In genomic region chr4:109406054-109406485, GRCm38 (mm10) we compare ENCODE assay signal across 1 mouse cellular context.
A peak's percentile ranks its signal among the peaks of the same experiment; 100 is the strongest.
TF ChIP-seq lines count a peak whose summit lies in the region.

No protein-coding gene starts in this region.

TF ChIP-seq in MEL, 35 proteins besides CTCF, POLR2A, EP300 and RAD21 (continued from another document):
- TF ChIP-seq BHLHE40 (IDR thresholded peaks at IDR 0.05; ENCODE audit: borderline replicate concordance, low read depth, low read length) (peak; percentile 78; the same call in 1 of the 2 replicates), NRF1 (IDR thresholded peaks at IDR 0.05; ENCODE audit: insufficient read depth, low read depth, low read length, poor library complexity, severe bottlenecking) (no peak), POLR2AphosphoS2 (IDR thresholded peaks at IDR 0.05; ENCODE audit: low read length) (no peak)
